Mouse (Mus musculus) hindbrain, embryonic 12.5 days (tissue): ENCODE results near the gene Ccr10. TPM values are rescaled to one million over a fixed set of nuclear protein-coding genes. Genes with fewer than 3 reads are reported as not detected.
A peak's percentile ranks its signal among the peaks of the same experiment; 100 is the strongest.

Source experiments
- ATAC-seq: fragments of 200-750 bp; cut with Nextera tagmentation; 2 replicates; pipeline ENCODE4 v1.8.0; 2017; ENCODE audit warnings: moderate TSS enrichment; ENCODE audit not compliant: low FRiP score
- H3K27ac ChIP-seq: fragments of 300-500 bp; sonication (generic); 2 replicates; pipeline ENCODE4 v1.5.1; 2016; ENCODE audit warnings: mild to moderate bottlenecking
- H3K27me3 ChIP-seq: fragments of 300-500 bp; sonication (generic); 2 replicates; pipeline ENCODE4 v1.6.1; 2016; ENCODE audit warnings: mild to moderate bottlenecking
- H3K36me3 ChIP-seq: fragments of 300-500 bp; sonication (generic); 2 replicates; pipeline ENCODE4 v1.6.1; 2016; ENCODE audit warnings: mild to moderate bottlenecking
- H3K4me1 ChIP-seq: fragments of 300-500 bp; sonication (generic); 2 replicates; pipeline ENCODE4 v1.6.1; 2016
- H3K4me2 ChIP-seq: fragments of 300-500 bp; sonication (generic); replicated peaks from 2 replicates; pipeline ENCODE4 v1.6.1; 2016; ENCODE audit warnings: mild to moderate bottlenecking
- H3K4me3 ChIP-seq: fragments of 300-500 bp; sonication (generic); 2 replicates; pipeline ENCODE4 v1.5.1; 2016; ENCODE audit warnings: mild to moderate bottlenecking
- H3K9ac ChIP-seq: fragments of 300-500 bp; sonication (generic); 2 replicates; pipeline ENCODE4 v1.6.1; 2016; ENCODE audit warnings: mild to moderate bottlenecking, moderate library complexity
- H3K9me3 ChIP-seq: fragments of 300-500 bp; sonication (generic); replicated peaks from 2 replicates; pipeline ENCODE4 v1.6.1; 2016; ENCODE audit warnings: mild to moderate bottlenecking
- WGBS: fragments of 180-500 bp; shearing (Covaris S2); methylation state at CpG from one replicate; pipeline ENCODE4 v1.1.7; 2016; 5-methylcytosine and 5-hydroxymethylcytosine counted together
- polyA plus RNA-seq: library from polyadenylated mRNA; unstranded; fragments of >200 nt; fragmentation: Nextera tagmentation; extraction: Ambion mirVana; gene quantifications from 2 replicates; pipeline ENCODE4 v1.2.1, GENCODE M21; 2016

Gene Ccr10
- polyA plus RNA-seq, 1 experiment from 2014 or later = 0.23 TPM

DNA sequence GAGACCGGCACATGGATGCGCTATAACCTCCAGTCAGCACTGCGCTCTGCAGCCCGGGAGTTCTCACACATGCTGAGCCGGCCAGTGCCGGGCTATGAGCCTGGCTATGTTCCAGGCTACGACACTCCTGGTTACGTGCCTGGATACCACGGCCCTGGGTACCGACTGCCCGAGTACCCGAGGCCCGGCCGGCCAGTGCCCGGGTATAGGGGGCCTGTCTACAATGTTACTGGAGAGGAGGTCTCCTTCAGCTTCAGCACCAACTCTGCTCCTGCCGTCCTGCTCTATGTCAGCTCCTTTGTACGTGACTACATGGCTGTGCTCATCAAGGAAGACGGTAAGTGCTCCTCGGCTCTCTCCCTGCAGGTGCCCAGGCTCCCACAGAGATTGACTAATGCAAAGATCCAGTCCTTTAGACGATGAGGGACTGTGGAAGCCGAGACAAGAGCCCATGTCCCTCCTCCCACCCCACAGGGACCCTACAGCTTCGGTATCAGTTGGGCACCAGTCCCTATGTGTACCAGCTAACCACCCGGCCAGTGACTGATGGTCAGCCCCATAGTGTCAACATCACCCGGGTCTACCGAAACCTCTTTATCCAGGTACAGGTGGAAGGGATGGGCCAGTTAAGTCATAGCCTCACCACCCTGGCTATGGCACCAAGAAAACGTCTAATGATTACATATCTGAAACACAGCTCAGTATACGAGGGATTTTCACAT is 11.4 kb upstream of the Ccr10 start:
- Histone ChIP-seq H3K27ac (no peak overlapping the region), H3K9me3 (no peaks in the 10 kb centered on the region), H3K4me3 (no peak overlapping the region), H3K4me2 (no peak overlapping the region), H3K9ac (no peak overlapping the region), H3K36me3 (no peaks in the 10 kb centered on the region), H3K4me1 (peaks cover 25% of the 10 kb centered on the region), H3K27me3 (no peaks in the 10 kb centered on the region; the same call in 1 of the 2 replicates)
- whole genome bisulfite sequencing = 86% methylated on average over 27 of the region's 27 CpGs
- ATAC-seq = no peak

DNA sequence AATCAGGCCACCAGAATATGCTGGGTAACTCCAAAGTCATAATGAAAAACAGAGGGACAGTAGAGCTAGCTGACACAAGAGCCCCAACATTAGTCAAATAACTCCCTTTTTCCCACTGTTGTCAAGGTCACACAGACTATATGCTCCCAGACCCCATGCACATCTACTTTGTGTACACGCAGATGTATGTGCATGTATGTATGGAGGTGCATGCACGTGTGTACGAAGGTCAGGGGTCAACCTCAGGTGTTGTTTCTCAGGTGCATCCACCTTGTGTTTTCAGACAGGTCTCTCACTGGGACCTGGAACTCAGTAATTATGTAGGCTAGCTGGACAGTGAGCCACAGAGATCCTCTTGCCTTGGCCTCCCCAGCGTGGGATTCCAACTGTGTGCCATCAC is 10.2 kb upstream of the Ccr10 start:
- ATAC-seq = no peak
- Histone ChIP-seq H3K4me2 (no peak overlapping the region), H3K4me1 (peaks cover 19% of the 10 kb centered on the region), H3K4me3 (no peak overlapping the region), H3K27ac (no peak overlapping the region), H3K27me3 (peaks cover 2% of the 10 kb centered on the region), H3K36me3 (no peaks in the 10 kb centered on the region), H3K9ac (no peak overlapping the region), H3K9me3 (no peaks in the 10 kb centered on the region)
- WGBS = 88% methylated on average over 4 of the region's 4 CpGs

DNA sequence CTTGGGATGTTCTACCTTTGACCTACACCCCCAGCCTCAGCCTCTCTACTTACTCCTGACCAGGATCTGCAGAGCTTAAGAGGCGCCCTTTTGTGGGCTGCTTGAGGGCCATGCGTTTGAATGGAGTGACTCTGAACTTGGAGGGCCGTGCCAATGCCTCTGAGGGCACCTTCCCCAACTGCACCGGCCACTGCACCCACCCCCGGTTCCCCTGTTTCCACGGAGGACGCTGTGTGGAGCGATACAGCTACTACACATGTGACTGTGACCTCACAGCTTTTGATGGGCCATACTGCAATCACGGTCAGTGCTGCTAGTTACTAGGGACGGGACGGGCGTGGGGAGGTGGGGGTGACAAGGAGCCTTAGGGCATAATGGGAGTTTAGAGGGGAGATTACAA is 9.7 kb upstream of the Ccr10 start:
- 89% methylated on average over 12 of the region's 12 CpGs for WGBS
- no peak for ATAC-seq
- Histone ChIP-seq H3K36me3 (no peaks in the 10 kb centered on the region), H3K4me2 (no peak overlapping the region), H3K27me3 (peaks cover 4% of the 10 kb centered on the region), H3K4me3 (no peak overlapping the region), H3K9ac (no peak overlapping the region), H3K4me1 (peaks cover 14% of the 10 kb centered on the region), H3K27ac (no peak overlapping the region), H3K9me3 (no peaks in the 10 kb centered on the region)

GRCm38 (mm10) chr11:101182771-101183517 is 7.7 kb upstream of the Ccr10 start:
- Histone ChIP-seq H3K4me2 (no peak overlapping the region), H3K27me3 (peaks cover 22% of the 10 kb centered on the region), H3K4me1 (peaks cover 7% of the 10 kb centered on the region), H3K27ac (no peak overlapping the region), H3K4me3 (no peak overlapping the region), H3K9ac (0 out of 2 replicates have a peak overlapping the region, but pooled peaks have one; percentile 10), H3K9me3 (no peaks in the 10 kb centered on the region), H3K36me3 (no peaks in the 10 kb centered on the region)
- 72% methylated on average over 14 of the region's 14 CpGs for WGBS
- ATAC-seq = no peak

- peaks cover 7% of the 10 kb centered on the region for H3K4me1 ChIP-seq
- H3K9ac ChIP-seq = no peak overlapping the region
- WGBS = 94% methylated on average over 11 of the region's 11 CpGs
- peaks cover 32% of the 10 kb centered on the region for H3K27me3 ChIP-seq
- no peak overlapping the region for H3K27ac ChIP-seq
- H3K4me2 ChIP-seq = no peak overlapping the region
- no peak overlapping the region for H3K4me3 ChIP-seq
- no peaks in the 10 kb centered on the region for H3K9me3 ChIP-seq
- ATAC-seq = no peak
- no peaks in the 10 kb centered on the region for H3K36me3 ChIP-seq
These were observed 6.7 kb upstream of the Ccr10 start for GRCm38 (mm10) chr11:101181961-101182360.

- Histone ChIP-seq H3K27me3 (peaks cover 40% of the 10 kb centered on the region), H3K27ac (no peak overlapping the region), H3K4me2 (no peak overlapping the region), H3K9ac (no peak overlapping the region), H3K4me3 (no peak overlapping the region), H3K36me3 (no peaks in the 10 kb centered on the region), H3K9me3 (no peaks in the 10 kb centered on the region), H3K4me1 (peaks cover 15% of the 10 kb centered on the region)
- ATAC-seq = no peak
- WGBS = 46% methylated on average over 10 of the region's 10 CpGs
These were observed 5.8 kb upstream of the Ccr10 start for GRCm38 (mm10) chr11:101180846-101181740.

GRCm38 (mm10) chr11:101180261-101180660 is 5.0 kb upstream of the Ccr10 start:
- Histone ChIP-seq H3K27me3 (peaks cover 48% of the 10 kb centered on the region), H3K27ac (no peak overlapping the region), H3K9me3 (no peaks in the 10 kb centered on the region), H3K9ac (no peak overlapping the region), H3K36me3 (no peaks in the 10 kb centered on the region), H3K4me1 (peaks cover 18% of the 10 kb centered on the region), H3K4me2 (no peak overlapping the region), H3K4me3 (no peak overlapping the region)
- no peak for ATAC-seq
- WGBS = 65% methylated on average over 17 of the region's 17 CpGs

- no peak for ATAC-seq
- Histone ChIP-seq H3K4me2 (no peak overlapping the region), H3K27ac (no peak overlapping the region), H3K36me3 (no peaks in the 10 kb centered on the region), H3K4me1 (peaks cover 24% of the 10 kb centered on the region), H3K27me3 (peaks cover 57% of the 10 kb centered on the region), H3K9ac (no peak overlapping the region), H3K9me3 (no peaks in the 10 kb centered on the region), H3K4me3 (no peak overlapping the region)
- WGBS = 77% methylated on average over 15 of the region's 15 CpGs
These were observed 4.1 kb upstream of the Ccr10 start for GRCm38 (mm10) chr11:101179306-101179705.

DNA sequence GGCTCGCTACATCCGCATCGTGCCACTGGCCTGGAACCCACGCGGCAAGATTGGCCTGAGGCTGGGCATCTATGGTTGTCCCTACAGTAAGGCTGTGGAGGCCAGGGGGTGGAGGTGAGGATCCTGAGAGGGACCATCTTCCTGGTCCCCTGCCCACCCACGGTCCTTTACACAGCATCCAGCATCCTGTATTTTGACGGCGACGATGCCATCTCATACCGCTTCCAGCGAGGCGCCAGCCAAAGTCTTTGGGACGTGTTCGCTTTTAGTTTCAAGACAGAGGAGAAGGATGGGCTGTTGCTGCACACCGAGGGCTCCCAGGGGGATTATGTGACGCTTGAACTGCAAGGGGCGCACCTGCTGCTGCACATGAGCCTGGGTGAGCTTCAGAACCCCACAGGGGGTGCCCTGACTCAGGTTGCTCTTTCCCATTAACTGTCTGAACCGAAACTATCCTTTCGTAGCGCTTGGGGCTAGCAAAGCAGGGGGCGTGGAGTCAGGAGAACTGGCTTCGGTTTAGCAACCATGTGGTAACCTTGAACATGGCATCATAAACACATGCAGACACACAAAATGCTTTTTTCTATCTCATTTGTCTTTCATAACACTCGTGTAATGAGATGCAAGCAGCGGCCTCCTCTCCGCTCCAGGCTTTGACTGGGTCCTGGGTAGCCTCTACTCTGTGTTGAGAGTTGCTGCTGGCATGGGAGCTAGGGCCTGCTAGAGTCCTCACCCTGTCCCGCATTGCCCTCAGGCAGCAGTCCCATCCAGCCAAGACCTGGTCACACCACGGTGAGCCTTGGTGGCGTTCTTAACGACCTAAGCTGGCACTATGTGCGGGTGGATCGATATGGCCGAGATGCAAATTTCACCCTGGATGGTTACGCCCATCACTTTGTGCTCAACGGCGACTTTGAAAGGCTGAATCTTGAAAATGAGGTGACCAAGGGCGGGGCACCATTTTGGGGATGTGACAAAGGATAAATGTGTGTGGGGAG is 3.1 kb upstream of the Ccr10 start:
- Histone ChIP-seq H3K36me3 (no peaks in the 10 kb centered on the region), H3K27me3 (peaks cover 63% of the 10 kb centered on the region), H3K4me3 (no peak overlapping the region), H3K4me1 (peaks cover 33% of the 10 kb centered on the region), H3K4me2 (peak overlapping the region; percentile 16; the same call in 1 of the 2 replicates), H3K27ac (no peak overlapping the region), H3K9me3 (no peaks in the 10 kb centered on the region), H3K9ac (no peak overlapping the region)
- 47% methylated on average over 36 of the region's 36 CpGs for WGBS
- no peak for ATAC-seq

DNA sequence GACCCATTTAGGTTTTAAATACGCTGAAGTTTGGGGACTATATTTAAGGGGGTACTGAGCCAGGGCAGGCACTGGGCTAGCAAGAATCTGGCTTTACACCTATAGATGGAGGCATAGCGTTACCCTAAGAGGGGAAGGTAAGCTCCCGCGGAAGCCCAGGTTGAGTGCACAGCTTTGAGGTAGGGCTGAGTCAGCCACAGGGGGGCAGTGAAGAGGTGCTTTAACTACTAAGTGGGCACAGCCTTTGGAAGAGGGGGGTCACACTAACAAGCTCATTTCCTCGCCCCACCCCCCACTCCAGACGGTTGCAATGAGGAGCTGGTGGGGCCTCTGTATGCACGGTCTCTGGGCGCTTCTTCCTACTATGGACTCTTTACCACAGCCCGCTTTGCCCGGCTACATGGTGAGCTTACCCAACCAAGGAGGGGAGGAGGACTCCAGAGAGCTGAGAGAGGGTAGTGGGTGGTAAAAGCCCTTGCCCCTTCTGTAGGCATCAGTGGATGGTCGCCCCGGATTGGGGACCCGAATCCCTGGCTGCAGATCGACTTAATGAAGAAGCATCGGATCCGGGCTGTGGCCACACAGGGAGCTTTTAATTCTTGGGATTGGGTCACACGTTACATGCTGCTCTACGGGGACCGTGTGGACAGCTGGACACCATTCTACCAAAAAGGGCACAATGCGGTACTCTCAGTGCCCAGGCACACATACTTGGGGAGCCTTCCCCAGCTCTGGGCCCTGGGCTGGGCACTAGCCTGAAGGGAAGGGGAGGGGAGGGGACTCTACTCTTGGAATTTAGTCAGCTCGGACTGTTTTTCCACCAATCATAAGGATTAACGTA is 1.9 kb upstream of the Ccr10 start:
- Histone ChIP-seq H3K27ac (no peak overlapping the region), H3K4me3 (peak overlapping the region; percentile 35; the same call in 1 of the 2 replicates), H3K9me3 (no peaks in the 10 kb centered on the region), H3K36me3 (no peaks in the 10 kb centered on the region), H3K9ac (no peak overlapping the region), H3K4me1 (peaks cover 44% of the 10 kb centered on the region), H3K4me2 (peak overlapping the region; percentile 55), H3K27me3 (peaks cover 69% of the 10 kb centered on the region)
- no peak for ATAC-seq
- WGBS = 27% methylated on average over 22 of the region's 22 CpGs
